In the genomic region with DNA sequence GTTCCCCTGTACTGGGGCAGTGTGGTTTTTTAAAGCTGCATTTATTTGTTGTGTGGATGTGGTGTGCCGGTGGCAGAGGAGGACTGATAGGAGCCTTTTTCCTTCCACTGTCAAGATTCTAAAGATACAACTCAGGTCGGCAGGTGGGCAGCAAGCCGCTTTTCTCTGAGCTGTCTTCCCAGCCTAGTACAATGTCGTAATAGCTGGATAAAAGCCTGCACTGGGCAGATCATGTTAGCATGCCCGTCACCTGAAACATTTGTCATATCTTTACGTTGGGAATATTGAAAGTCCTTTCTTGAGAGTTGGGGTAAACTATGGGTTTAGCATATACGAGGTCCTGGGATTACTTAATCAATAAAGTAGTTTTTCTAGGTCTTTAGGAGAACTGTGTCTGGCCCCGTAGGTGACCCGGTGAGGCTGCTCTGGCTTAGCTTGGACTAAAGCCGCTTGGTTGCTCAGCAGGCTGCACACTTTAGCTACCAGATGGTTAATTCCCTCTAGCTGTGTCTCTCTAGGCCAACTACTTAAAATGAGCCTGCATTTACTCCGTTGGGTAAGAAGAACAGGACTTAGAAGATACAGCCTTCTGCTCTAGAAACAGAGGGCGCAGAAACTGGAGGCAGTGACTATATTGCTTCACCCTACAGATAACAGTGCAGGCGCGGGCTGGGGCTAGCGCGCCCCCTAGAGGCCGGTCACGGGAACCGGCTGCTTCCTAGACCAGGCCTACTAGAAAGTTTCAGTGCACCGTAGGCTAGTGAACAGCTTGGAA, we compare ENCODE assay signal across 8 mouse cellular contexts. TPM values are rescaled to one million over a fixed set of nuclear protein-coding genes. Genes with fewer than 3 reads are reported as not detected.
A peak's percentile ranks its signal among the peaks of the same experiment; 100 is the strongest.
DNase-seq lines count a peak whose midpoint lies in the region; ATAC-seq and TF ChIP-seq lines count a peak whose summit lies in the region.

No protein-coding gene starts in this region.

- ATAC-seq in forebrain, embryonic 14.5 days = peak; percentile 81

- no peak overlapping the region for H3K4me2 ChIP-seq in forebrain, embryonic 14.5 days (ENCODE audit: low read length)

- H3K9me3 ChIP-seq in MEL (replicated peaks; ENCODE audit: insufficient read depth, low read length) = no peaks in the 10 kb centered on the region
- H3K9me3 ChIP-seq in forebrain, embryonic 14.5 days (replicated peaks; ENCODE audit: control insufficient read depth, low read length) = no peaks in the 10 kb centered on the region

- peak overlapping the region; percentile 29; the same call in 1 of the 2 replicates for H3K9ac ChIP-seq in MEL (ENCODE audit: control insufficient read depth, low read depth, low read length, poor library complexity, severe bottlenecking)
- no peak overlapping the region for H3K9ac ChIP-seq in forebrain, embryonic 14.5 days (ENCODE audit: low read length)

- H3K27ac ChIP-seq in MEL (ENCODE audit: control insufficient read depth, low read depth, low read length) = no peak overlapping the region
- H3K27ac ChIP-seq in forebrain, embryonic 14.5 days (ENCODE audit: low read depth, low read length) = no peak overlapping the region

- DNase-seq in MEL (ENCODE audit: low read depth, low spot score) = peak; percentile 87
- DNase-seq in c-Kit-positive CD71-positive TER-119-positive erythroid progenitor cells, embryonic 14.5 days (ENCODE audit: low spot score) = peak; percentile 64
- DNase-seq in forebrain, embryonic 14.5 days (ENCODE audit: low spot score) = peak; percentile 73
- peak; percentile 82 to 85 for DNase-seq in heart, postnatal 10 days
- DNase-seq in layer of hippocampus, postnatal 10 days (ENCODE audit: low spot score in 2 of 2) = peak; percentile 66 to 76
- DNase-seq in lung, postnatal 25 days (ENCODE audit: low spot score) = peak; percentile 73
- peak; percentile 66 for DNase-seq in right cerebral cortex, adult 18-20 months
- DNase-seq in urinary bladder, postnatal 14 days (ENCODE audit: low spot score) = peak; percentile 70

- TF ChIP-seq POLR2A in MEL (IDR thresholded peaks at IDR 0.05; ENCODE audit: control insufficient read depth in 1 of 2, insufficient read depth in 1 of 2, low read depth in 1 of 2, low read length in 2 of 2, poor library complexity in 1 of 2) = no peak

- no peaks in the 10 kb centered on the region for H3K27me3 ChIP-seq in MEL (ENCODE audit: control insufficient read depth in 1 of 2, insufficient read depth in 2 of 2, low read length in 2 of 2)
- no peaks in the 10 kb centered on the region for H3K27me3 ChIP-seq in forebrain, embryonic 14.5 days (replicated peaks; ENCODE audit: control insufficient read depth, insufficient read depth, low read length)

- intact Hi-C loops in heart, postnatal 10 days (cut with DNase I) = loop anchor here (1.0 to 5.0 kb wide), 2 partner anchors 56 to 167 kb away; no protein-coding TSS in a partner anchor

- H3K4me3 ChIP-seq in MEL (ENCODE audit: control insufficient read depth in 1 of 2, insufficient read depth in 1 of 2, low read depth in 2 of 2, low read length in 2 of 2) = no peak overlapping the region
- H3K4me3 ChIP-seq in forebrain, embryonic 14.5 days (ENCODE audit: low read depth, low read length) = no peak overlapping the region

- TF ChIP-seq EP300 in MEL (IDR thresholded peaks at IDR 0.05; ENCODE audit: low read depth in 1 of 2, low read length in 2 of 2) = no peak

- H3K36me3 ChIP-seq in MEL (ENCODE audit: control insufficient read depth in 1 of 2, insufficient read depth in 2 of 2, low read length in 2 of 2) = no peaks in the 10 kb centered on the region
- no peaks in the 10 kb centered on the region for H3K36me3 ChIP-seq in forebrain, embryonic 14.5 days (ENCODE audit: control insufficient read depth, insufficient read depth, low read length)

- peak; percentile 95 for TF ChIP-seq RAD21 in MEL (IDR thresholded peaks at IDR 0.05; ENCODE audit: low read depth, low read length)

- H3K79me2 ChIP-seq in MEL (ENCODE audit: control insufficient read depth, insufficient read depth, low read length, poor library complexity) = no peaks in the 10 kb centered on the region

- no peaks in the 10 kb centered on the region for H3K4me1 ChIP-seq in MEL (ENCODE audit: control insufficient read depth in 1 of 2, insufficient read depth in 2 of 2, low read length in 2 of 2)
- no peaks in the 10 kb centered on the region for H3K4me1 ChIP-seq in forebrain, embryonic 14.5 days (ENCODE audit: control insufficient read depth, insufficient read depth, low read length)

- TF ChIP-seq CTCF in MEL (IDR thresholded peaks at IDR 0.05 in 2 of 3, conservative IDR thresholded peaks at IDR 0.05 in 1 of 3; ENCODE audit: control insufficient read depth in 1 of 3, insufficient read depth in 1 of 3, low read depth in 2 of 3, low read length in 3 of 3, poor library complexity in 1 of 3, severe bottlenecking in 1 of 3) = peak; percentile 84 to 99 (median 98)

- WGBS in forebrain, embryonic 14.5 days = 44% methylated on average over 20 of the region's 20 CpGs

TF ChIP-seq in MEL, 35 proteins besides CTCF, POLR2A, EP300 and RAD21:
- TF ChIP-seq USF1 (IDR thresholded peaks at IDR 0.05; ENCODE audit: low read depth, low read length) = peak; percentile 32; the same call in 1 of the 2 replicates
- TF ChIP-seq ZMIZ1 (IDR thresholded peaks at IDR 0.05; ENCODE audit: low read depth, low read length) = no peak
- 0 out of 2 replicates have a peak, but pooled peaks have one; percentile 52 for TF ChIP-seq E2F4 (IDR thresholded peaks at IDR 0.05; ENCODE audit: borderline replicate concordance, low read depth, low read length)
- TF ChIP-seq USF2 (IDR thresholded peaks at IDR 0.05; ENCODE audit: borderline replicate concordance in 1 of 2, insufficient read depth in 1 of 2, low read depth in 1 of 2, low read length in 2 of 2) = no peak
- TF ChIP-seq SMC3 (IDR thresholded peaks at IDR 0.05; ENCODE audit: low read depth, low read length) = peak; percentile 95
- TF ChIP-seq GATA1 (IDR thresholded peaks at IDR 0.05; ENCODE audit: low read depth, low read length) = peak; percentile 66; the same call in 1 of the 2 replicates
- peak; percentile 88 for TF ChIP-seq ZC3H11A (IDR thresholded peaks at IDR 0.05; ENCODE audit: low read depth, low read length)
TF ChIP-seq in MEL: peak in this region for 5.

RNA-seq across cellular contexts. Expression of a gene that starts 58.2 kb away (rescaled TPM):
- 22.7 and 24.3 TPM in 2 replicates for total RNA-seq in MEL (2012; rRNA removed)
- 100 to 1,000 TPM in 1 of 2 experiments, 10 to 100 TPM in 1; 51.3 to 309 TPM for polyA plus RNA-seq in MEL (2012; ENCODE audit: insufficient read depth in 1 of 2, insufficient read length in 2 of 2, low read depth in 1 of 2, low replicate concordance in 2 of 2, missing spikeins in 1 of 2)
- 91.6 and 98.9 TPM in 2 replicates for polyA plus RNA-seq in forebrain, embryonic 14.5 days (2014; fragmentation: Nextera tagmentation; extraction: Ambion mirVana)
- 10 to 100 TPM; 37.7 to 47.8 TPM for total RNA-seq in heart, postnatal 10 days (2021)
- total RNA-seq in layer of hippocampus, postnatal 10 days (2021) = 10 to 100 TPM; 70.5 to 74.2 TPM

RNA-seq across cellular contexts. Expression of a gene that starts 58.8 kb away (rescaled TPM):
- total RNA-seq in MEL (2012; rRNA removed) = 16.4 and 18.5 TPM in 2 replicates
- 10 to 100 TPM in 1 of 2 experiments, not detected in 1; 14.3 TPM for polyA plus RNA-seq in MEL (2012; ENCODE audit: insufficient read depth in 1 of 2, insufficient read length in 2 of 2, low read depth in 1 of 2, low replicate concordance in 2 of 2, missing spikeins in 1 of 2)
- 44.1 and 50.4 TPM in 2 replicates for polyA plus RNA-seq in forebrain, embryonic 14.5 days (2014; fragmentation: Nextera tagmentation; extraction: Ambion mirVana)
- 10 to 100 TPM; 46.6 to 48.7 TPM for total RNA-seq in heart, postnatal 10 days (2021)
- 10 to 100 TPM; 40.1 to 41.8 TPM for total RNA-seq in layer of hippocampus, postnatal 10 days (2021)
